ENCODE assay signal across 10 mouse cellular contexts in the genomic region with DNA sequence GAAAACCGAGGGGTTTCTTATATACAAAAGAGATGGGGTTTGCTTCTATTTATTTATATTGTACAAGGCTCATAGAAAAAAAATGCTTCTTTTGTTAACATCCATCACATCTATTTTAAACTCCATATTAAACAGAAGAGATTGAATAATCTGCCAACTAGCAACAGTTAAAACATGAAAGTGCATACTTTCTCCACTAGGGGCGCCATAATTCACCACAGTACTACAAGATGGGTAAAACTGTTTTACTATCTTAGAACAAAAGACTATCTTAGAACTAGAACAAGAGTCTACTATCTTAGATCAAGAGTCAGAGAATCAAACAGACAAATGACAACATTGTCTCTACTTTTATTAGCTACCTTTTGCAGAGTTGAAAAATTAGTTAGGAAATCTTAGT.
DNase-seq lines count a peak whose midpoint lies in the region; ATAC-seq and TF ChIP-seq lines count a peak whose summit lies in the region.
"Had no signal": no experiment of that assay in that cellular context is flagged by ENCODE, and none has a peak within 500 bp of the region (broad histone marks: within the 10 kb centered on the region; RNA-seq: fewer than 3 reads in every experiment).

No protein-coding gene starts in this region.

- H3K4me2 ChIP-seq in lung, embryonic 14.5 days = no peak overlapping the region
- H3K4me2 ChIP-seq: neural tube, embryonic 13.5 days had no signal

- no peaks in the 10 kb centered on the region for H3K9me3 ChIP-seq in lung, embryonic 14.5 days (ENCODE audit: low read depth, low read length)
- H3K9me3 ChIP-seq: neural tube, embryonic 13.5 days had no signal

- TF ChIP-seq CTCF in heart, adult 2 months (IDR thresholded peaks at IDR 0.05) = peak; percentile 76
- TF ChIP-seq CTCF in lung, embryonic 14.5 days (IDR thresholded peaks at IDR 0.05; ENCODE audit: low read depth) = peak; percentile 65

- intact Hi-C loops in heart, adult 2 months (cut with DNase I) = loop anchor here (10.0 kb wide), 1 partner anchor 431 kb away; no protein-coding TSS in a partner anchor

- no peak overlapping the region for H3K9ac ChIP-seq in heart, adult 2 months (ENCODE audit: low read depth, low read length)
- H3K9ac ChIP-seq in lung, embryonic 14.5 days = no peak overlapping the region
- H3K9ac ChIP-seq: neural tube, embryonic 13.5 days had no signal

- no peaks in the 10 kb centered on the region for H3K36me3 ChIP-seq in heart, adult 2 months (ENCODE audit: control insufficient read depth, insufficient read depth, low read length)
- no peaks in the 10 kb centered on the region for H3K36me3 ChIP-seq in lung, embryonic 14.5 days (ENCODE audit: insufficient read depth)
- H3K36me3 ChIP-seq: neural tube, embryonic 13.5 days had no signal

- H3K4me3 ChIP-seq in heart, adult 2 months = no peak overlapping the region
- no peak overlapping the region for H3K4me3 ChIP-seq in lung, embryonic 14.5 days (ENCODE audit: low read depth, low read length)
- H3K4me3 ChIP-seq: neural tube, embryonic 13.5 days had no signal

- no peak for DNase-seq in heart, adult 2 months
- no peak for DNase-seq in heart, adult 18-20 months
- DNase-seq in lung, embryonic 14.5 days = peak; percentile 73
- no peak for DNase-seq in lung, adult 18-20 months
- peak; percentile 52 for DNase-seq in NIH3T3 (ENCODE audit: low read depth)
- no peak for DNase-seq in urinary bladder, adult 18-20 months (ENCODE audit: low spot score in 2 of 2)
- DNase-seq in cerebellum, postnatal 36 days = no peak

- ATAC-seq in lung, embryonic 14.5 days (ENCODE audit: insufficient read depth) = no peak
- ATAC-seq in megakaryocyte progenitor cell, adult 5-6 weeks (replicated peaks; ENCODE audit: poor library complexity) = peak; percentile 60

- no peak for TF ChIP-seq POLR2A in heart, adult 2 months (IDR thresholded peaks at IDR 0.05; ENCODE audit: insufficient read depth, low read depth, low read length)

- no peaks in the 10 kb centered on the region for H3K79me2 ChIP-seq in heart, adult 2 months (replicated peaks; ENCODE audit: control insufficient read depth, insufficient read depth, low read length)

- H3K4me1 ChIP-seq in heart, adult 2 months (ENCODE audit: control insufficient read depth, insufficient read depth, low read length) = no peaks in the 10 kb centered on the region
- no peaks in the 10 kb centered on the region for H3K4me1 ChIP-seq in lung, embryonic 14.5 days (ENCODE audit: insufficient read depth)
- H3K4me1 ChIP-seq: neural tube, embryonic 13.5 days had no signal

- H3K27ac ChIP-seq in heart, adult 2 months = no peak overlapping the region
- no peak overlapping the region for H3K27ac ChIP-seq in lung, embryonic 14.5 days (ENCODE audit: low read depth)
- H3K27ac ChIP-seq: macrophage; neural tube, embryonic 13.5 days had no signal

- no peak for TF ChIP-seq EP300 in heart, adult 2 months (IDR thresholded peaks at IDR 0.05; ENCODE audit: insufficient read depth, low read depth, low read length)

- H3K27me3 ChIP-seq in heart, adult 2 months (ENCODE audit: control insufficient read depth, insufficient read depth, low read length) = no peaks in the 10 kb centered on the region
- H3K27me3 ChIP-seq in lung, embryonic 14.5 days (ENCODE audit: insufficient read depth, low read length) = no peaks in the 10 kb centered on the region
- H3K27me3 ChIP-seq: neural tube, embryonic 13.5 days had no signal

- 51% methylated on average over 2 of the region's 2 CpGs for WGBS in heart, adult 2 months
- WGBS in lung, embryonic 14.5 days = 27% methylated on average over 2 of the region's 2 CpGs

Comparison
In these comparisons a context has a peak if more than half of its experiments do, and no peak if none do; other contexts are left out.
1. DNase-seq: peak in lung, embryonic 14.5 days (single experiment) and NIH3T3 (single experiment); none in heart, adult 2 months (0 of 2), heart, adult 18-20 months (0 of 2), lung, adult 18-20 months (0 of 2), urinary bladder, adult 18-20 months (0 of 2) and cerebellum, postnatal 36 days (0 of 2).